Mouse (Mus musculus): Measurements from ENCODE around the gene Cfap69.
"Not testable (repeated sequence)": the region's sequence is repeated elsewhere in the genome, so short reads cannot be mapped to it uniquely, and the experiment has no call there.

The Cfap69 gene

GRCm38 (mm10) chr5:5663655-5664370 lies at the start of gene Cfap69:
TSS of gene Cfap69 (minus strand) at chr5:5664239.
- DNase-seq = peak; percentile 91

DNA sequence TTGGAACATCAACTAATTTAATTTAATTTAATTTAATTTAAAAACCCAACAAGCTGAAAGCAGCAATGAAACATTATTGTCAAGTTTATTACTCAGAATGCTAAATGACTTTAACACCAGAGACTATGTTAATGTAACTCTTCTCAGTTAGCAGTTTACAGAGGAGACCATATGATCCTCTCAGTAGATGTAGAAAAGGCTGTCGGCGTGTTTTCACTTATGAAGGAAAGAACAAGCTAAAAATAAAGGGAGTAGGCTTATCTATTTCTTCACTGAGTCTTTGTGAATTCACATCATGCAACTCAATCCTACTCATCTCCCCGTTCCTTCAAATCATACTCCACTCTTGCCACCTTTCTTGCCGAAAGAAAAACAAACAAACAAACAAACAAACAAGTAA lies 47.0 kb upstream of the Cfap69 start:
- DNase-seq = no peak

- DNase-seq = no peak
These were observed 43.6 kb upstream of the Cfap69 start for GRCm38 (mm10) chr5:5707341-5708278.

DNA sequence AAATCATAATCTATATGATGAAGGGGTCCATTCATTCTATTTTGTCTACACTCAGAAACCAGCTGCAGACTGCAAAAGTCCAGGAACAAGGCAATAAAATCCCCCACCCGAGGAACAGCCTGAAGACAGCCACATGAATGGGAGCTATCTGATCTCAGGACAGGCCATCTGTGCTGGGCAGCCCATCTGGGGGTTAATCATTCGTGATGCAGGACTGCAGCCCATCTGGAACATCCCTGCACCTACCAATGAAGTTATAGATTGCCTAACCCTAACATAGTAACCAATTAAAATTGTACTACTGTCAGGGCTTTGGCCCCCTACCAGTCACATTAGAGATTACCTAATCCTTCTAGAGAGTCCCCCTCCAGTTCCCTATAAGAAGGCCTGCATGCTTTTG lies 41.0 kb upstream of the Cfap69 start:
- DNase-seq = no peak

GRCm38 (mm10) chr5:5700386-5700785 lies 36.3 kb upstream of the Cfap69 start:
- no peak for DNase-seq

GRCm38 (mm10) chr5:5698830-5699229 lies 34.8 kb upstream of the Cfap69 start:
- DNase-seq = no peak

- no peak for DNase-seq
These were observed 31.4 kb upstream of the Cfap69 start for GRCm38 (mm10) chr5:5695401-5695942.

DNA sequence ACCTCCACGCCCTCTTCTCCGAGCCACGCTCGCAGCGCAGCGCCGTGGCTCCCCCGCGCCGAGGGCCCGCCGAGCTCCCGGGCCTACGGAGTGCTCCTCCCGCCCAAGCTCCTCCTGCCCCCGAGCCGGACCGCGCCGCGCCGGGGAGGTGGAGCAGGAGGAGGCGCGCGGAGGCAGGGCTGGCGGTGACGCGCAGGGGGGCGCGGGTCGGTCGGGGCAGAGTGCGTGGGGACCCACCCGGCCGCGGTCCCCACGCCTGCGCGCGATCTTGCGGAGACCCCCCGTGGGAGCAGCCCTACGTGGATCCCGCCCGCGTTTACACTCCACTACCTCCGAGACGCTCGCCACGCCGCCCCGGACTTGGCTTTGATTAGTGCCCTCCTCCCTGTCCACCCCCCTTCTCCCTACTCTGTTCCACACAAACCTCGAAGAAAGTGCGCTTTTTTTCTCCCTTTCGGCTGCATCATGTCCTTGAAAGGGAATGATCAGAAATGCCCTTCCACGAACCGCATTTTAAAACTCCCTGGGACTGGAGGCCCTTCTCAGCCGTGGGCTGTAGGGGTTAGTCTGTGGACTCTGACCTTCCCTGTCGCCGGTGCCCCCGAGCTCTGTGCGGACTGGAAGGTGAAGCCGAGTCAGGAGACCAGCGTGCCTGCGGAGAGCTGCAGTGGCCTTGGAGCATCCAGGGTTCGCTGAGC lies 30.1 kb upstream of the Cfap69 start, which contains the start of gene Steap2:
Gene Steap2, minus strand, starts transcription at position 623 of the 698 bp plus-strand sequence.
- peak; percentile 77 for DNase-seq

GRCm38 (mm10) chr5:5693541-5693955 lies 29.5 kb upstream of the Cfap69 start:
- DNase-seq = no peak

- DNase-seq = no peak
These were observed 28.2 kb upstream of the Cfap69 start for GRCm38 (mm10) chr5:5692167-5692738.

DNA sequence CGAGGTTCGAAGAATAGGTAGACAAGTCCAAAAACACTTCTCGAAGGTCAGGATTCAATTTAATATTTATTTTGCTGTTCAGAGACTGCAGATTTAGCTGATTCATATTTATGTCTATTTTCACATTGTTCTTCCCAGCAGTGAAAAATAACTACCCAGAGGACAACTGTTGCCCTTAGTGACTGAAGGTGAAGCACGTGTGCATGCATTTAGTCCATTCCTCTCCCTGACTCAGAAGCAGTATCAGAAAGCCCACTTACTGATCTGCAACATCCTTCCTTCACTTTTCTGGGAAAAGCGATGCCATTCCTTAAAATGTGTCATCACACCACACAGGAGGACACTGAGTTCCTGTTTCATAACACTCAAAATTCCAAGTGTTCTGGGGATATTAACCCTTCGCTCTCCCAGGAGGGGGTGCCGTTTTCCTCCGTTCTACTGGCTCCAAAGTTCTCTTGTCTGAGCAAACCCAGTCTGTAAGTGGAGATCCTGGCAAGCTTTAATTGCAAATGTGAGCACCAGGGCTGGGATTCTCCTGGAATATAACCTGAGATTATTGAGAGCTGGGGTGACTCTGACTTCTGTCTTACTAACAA lies 25.0 kb upstream of the Cfap69 start:
- no peak for DNase-seq

DNA sequence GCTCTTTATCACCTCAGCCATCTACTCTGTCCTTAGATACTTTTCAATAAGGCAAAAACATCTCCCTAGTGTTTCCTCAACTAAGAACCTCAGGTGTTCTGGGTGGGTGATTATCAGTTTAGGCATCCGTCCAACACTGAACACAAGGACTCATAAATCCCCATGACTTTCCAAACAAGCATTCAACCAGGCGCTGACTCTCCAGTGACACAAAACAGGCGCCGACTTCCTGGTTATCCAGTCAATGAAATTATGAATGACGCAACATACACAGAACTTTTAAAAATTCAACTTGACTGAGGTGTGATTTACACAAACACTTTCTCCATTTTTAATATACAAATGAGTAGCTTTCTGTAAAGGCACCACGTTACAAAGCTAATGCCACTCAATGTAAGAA lies 24.2 kb upstream of the Cfap69 start:
- no peak for DNase-seq

DNA sequence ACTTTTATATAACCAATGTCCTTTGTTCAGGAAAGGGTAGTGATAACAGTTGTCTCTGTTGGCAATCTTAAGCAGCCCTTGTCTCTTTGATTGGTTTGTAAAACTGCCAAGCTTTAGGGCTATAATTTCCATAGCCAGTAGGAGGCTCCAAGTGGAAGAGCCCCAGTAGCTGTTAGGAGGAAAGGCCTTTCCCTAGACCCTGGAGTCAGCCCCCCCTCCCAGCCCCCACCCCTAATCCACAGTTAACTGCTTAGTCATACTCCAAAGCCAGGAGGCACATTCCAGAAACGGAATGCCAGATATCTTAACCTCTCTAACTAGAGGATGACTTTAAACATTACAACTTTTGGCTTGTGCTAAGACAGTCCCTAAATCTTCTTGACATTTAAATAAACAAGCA lies 22.9 kb upstream of the Cfap69 start:
- DNase-seq = peak; percentile 19

GRCm38 (mm10) chr5:5684946-5685345 lies 20.9 kb upstream of the Cfap69 start:
- DNase-seq = not testable (repeated sequence)

DNA sequence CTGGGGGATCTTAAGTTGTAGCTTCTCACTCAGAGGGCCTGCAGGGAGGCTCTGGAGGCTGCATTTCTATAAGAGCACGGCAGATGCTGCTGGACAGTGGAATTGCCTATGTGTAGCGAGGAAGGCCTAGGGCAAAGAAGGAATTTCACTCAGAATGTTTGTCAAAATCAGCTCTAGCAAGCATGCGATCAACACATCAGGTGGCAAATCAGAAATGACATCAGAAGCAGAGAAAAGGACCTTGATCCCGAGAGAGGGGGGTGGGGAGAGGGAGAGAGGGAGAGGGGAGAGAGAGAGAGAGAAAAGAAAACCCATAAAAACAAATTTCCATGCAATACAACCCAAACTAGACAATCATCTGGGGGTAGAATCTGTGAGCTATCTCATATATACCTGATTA lies 19.3 kb upstream of the Cfap69 start:
- DNase-seq = no peak

DNA sequence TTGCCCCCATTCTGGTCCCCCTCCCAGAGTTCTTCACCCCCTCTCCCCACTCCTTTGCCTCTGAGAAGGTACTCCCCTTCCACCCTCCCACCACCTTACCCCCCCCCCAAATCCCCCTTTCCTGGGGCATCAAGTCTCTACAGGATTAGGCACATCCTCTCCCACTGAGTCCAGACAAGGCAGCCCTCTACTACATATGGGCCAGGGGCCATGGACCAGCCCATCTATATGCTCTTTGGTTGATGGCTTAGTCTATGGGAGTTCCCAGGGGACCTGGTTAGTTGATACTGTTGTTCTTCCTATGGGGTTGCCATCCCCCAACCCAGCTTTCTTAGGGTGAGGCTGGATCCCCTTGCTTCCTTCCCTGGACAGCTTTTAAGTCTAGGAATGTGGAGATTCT lies 15.4 kb upstream of the Cfap69 start:
- DNase-seq = no peak

DNA sequence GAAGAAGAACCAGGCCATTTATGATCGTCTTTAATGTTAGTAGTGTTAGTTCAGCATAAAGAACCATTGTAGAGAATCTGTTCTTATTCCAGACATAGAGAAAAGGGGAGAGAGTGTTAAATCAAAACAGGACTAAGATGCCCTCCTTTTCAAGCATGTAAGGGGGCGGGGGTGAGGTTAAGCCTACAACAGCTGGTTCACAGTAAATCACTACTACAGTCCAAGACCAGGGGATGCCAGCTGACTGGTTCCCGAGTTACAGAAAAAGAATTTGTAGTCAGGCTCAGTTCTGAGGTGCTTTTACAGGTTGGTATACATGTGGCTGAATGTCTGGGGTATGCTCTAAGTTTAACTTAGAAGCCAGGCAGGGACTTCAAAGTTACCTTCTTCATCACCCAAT lies 12.0 kb upstream of the Cfap69 start:
- DNase-seq = no peak

GRCm38 (mm10) chr5:5668920-5669319 lies 4.9 kb upstream of the Cfap69 start:
- no peak for DNase-seq

DNA sequence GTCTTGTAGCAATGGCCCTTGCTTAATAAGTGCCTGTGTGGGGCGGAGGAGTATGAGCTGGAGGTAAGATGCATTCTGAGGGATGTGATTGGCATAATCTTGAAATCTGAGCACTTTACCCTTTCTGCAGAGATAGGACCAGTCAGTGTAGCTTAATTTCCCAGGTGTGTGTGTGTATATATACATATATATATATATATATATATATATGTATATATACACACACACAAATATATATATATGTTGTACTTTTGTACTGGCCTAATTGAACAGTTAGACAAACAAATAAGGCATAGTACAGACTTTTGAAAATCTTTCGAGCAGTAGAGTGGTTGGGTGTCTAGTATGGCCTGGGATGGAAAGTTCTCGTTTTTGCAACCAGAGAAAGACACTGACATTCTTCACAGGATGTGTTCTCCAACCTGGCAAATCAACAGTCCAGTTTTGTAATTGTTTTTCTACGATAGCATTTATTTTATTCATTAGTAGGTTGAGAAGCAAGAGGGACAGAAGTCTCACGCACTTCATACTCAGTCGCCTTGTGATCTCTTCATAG lies 410 bp upstream of the Cfap69 start:
- DNase-seq = no peak

DNA sequence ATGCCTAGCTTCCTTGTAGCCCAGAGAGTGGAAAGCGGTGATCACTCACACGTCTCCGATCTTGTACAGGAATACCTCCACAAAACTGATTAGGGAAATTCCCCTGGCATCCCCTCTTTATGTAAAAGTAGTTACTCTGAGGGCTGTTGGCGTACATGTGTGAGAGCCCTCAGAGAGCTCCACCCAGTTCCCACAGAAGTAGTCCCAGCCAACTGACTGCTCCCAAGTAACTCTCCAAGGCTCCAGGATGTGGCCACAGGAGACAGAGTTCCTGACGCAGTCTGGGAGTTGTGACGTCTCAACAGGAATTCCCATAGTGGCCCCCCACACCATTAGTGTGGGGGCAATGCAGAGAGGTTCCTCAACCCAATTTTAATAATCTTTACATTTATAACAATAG lies 982 bp downstream of the Cfap69 start:
- no peak for DNase-seq

GRCm38 (mm10) chr5:5658680-5659079 lies 5.4 kb downstream of the Cfap69 start:
- no peak for DNase-seq

DNA sequence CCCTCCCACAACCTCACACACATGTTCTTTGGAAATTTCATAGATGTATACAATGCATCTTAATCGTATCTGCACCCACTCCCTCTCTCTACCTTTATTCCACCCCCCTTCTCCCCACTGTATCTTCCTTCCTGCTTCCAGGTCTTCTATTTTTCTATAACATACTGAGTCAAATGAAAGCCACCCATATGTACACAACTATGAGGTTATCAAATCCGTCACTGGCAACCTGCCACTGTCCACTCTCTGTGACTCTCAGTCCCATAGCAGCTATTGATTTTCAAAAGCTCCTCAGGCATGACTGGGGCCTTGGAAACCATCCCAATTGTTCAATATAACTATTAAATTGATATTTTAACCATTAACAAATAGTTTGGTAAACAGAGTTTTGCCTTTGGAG lies 6.1 kb downstream of the Cfap69 start:
- no peak for DNase-seq

All from kidney, postnatal 10 days (tissue).